32 mouse cellular contexts compared by ENCODE assay signal in the genomic region with DNA sequence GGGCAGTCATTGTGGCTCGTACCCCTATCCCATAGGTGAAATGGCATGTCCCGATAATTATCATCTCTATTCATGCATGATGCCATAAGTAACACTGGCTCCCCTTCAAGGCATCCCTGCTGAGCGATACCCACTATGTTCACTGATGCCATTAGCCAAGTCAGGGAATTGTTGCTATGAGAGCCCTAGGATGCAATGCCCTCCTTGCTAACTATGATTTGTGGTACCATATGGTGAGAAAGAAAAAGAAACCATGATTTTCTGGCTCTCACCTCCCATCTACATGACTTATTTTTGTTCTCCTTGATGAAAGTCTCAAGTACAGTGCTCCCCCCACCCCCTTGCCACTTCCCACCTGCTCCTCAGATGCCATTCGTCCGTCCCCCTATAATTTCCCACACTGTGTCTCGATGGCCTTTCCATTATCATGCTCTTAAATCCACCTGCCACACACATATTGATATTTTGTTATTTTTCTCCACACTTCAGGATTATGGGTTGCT.
DNase-seq lines count a peak whose midpoint lies in the region; ATAC-seq and TF ChIP-seq lines count a peak whose summit lies in the region.
"Had no signal": no experiment of that assay in that cellular context is flagged by ENCODE, and none has a peak within 500 bp of the region (broad histone marks: within the 10 kb centered on the region; RNA-seq: fewer than 3 reads in every experiment).

No protein-coding gene starts in this region.

- ATAC-seq in forebrain, embryonic 11.5 days (replicated peaks; ENCODE audit: low FRiP score), result 0 out of 2 replicates have a peak, but pooled peaks have one; percentile 30
- peak; percentile 93 for ATAC-seq in frontal cortex, adult (ENCODE audit: low TSS enrichment)
- no peak for ATAC-seq in megakaryocyte, adult 5-6 weeks (ENCODE audit: poor library complexity, severe bottlenecking)
- ATAC-seq in hindbrain, embryonic 11.5 days (ENCODE audit: low FRiP score), result no peak
- ATAC-seq: forebrain, postnatal 0 days; hindbrain, postnatal 0 days; inflammation-experienced regulatory T-cells, adult 6 months; intestine, embryonic 16.5 days; Patski had no signal

- no peaks in the 10 kb centered on the region for H3K27me3 ChIP-seq in forebrain, embryonic 11.5 days (ENCODE audit: control insufficient read depth, insufficient read depth, low read length)
- no peaks in the 10 kb centered on the region for H3K27me3 ChIP-seq in forebrain, embryonic 10.5 days (ENCODE audit: poor library complexity, severe bottlenecking)
- no peaks in the 10 kb centered on the region for H3K27me3 ChIP-seq in megakaryocyte, embryonic 14.5 days (replicated peaks)
- H3K27me3 ChIP-seq in hindbrain, embryonic 11.5 days (ENCODE audit: control insufficient read depth, insufficient read depth, low read length), result no peaks in the 10 kb centered on the region
- H3K27me3 ChIP-seq: CH12.LX; embryonic facial prominence, embryonic 12.5 days; embryonic facial prominence, embryonic 15.5 days; heart, embryonic 12.5 days; heart, embryonic 15.5 days had no signal

- no peak overlapping the region for H3K27ac ChIP-seq in forebrain, embryonic 11.5 days (ENCODE audit: low read depth, low read length)
- no peak overlapping the region for H3K27ac ChIP-seq in forebrain, embryonic 10.5 days
- H3K27ac ChIP-seq in hindbrain, embryonic 11.5 days (ENCODE audit: low read depth, low read length), result no peak overlapping the region
- H3K27ac ChIP-seq: embryonic facial prominence, embryonic 12.5 days; embryonic facial prominence, embryonic 15.5 days; heart, embryonic 15.5 days; hindbrain, embryonic 10.5 days; hindbrain, embryonic 14.5 days; hindbrain, postnatal 0 days had no signal

- no peak overlapping the region for H3K4me2 ChIP-seq in forebrain, embryonic 11.5 days (ENCODE audit: low read depth, low read length, severe bottlenecking)
- H3K4me2 ChIP-seq in hindbrain, embryonic 11.5 days (replicated peaks; ENCODE audit: low read depth, low read length), result no peak overlapping the region
- H3K4me2 ChIP-seq: embryonic facial prominence, embryonic 12.5 days; embryonic facial prominence, embryonic 15.5 days; heart, embryonic 12.5 days; heart, embryonic 15.5 days; hindbrain, embryonic 14.5 days had no signal

- no peaks in the 10 kb centered on the region for H3K4me1 ChIP-seq in forebrain, embryonic 11.5 days (replicated peaks; ENCODE audit: control insufficient read depth, insufficient read depth, low read length)
- peaks cover 10% of the 10 kb centered on the region for H3K4me1 ChIP-seq in forebrain, embryonic 10.5 days
- H3K4me1 ChIP-seq in megakaryocyte, embryonic 14.5 days, result no peaks in the 10 kb centered on the region
- no peaks in the 10 kb centered on the region for H3K4me1 ChIP-seq in hindbrain, embryonic 11.5 days (replicated peaks; ENCODE audit: control insufficient read depth, insufficient read depth, low read length)
- H3K4me1 ChIP-seq: embryonic facial prominence, embryonic 12.5 days; embryonic facial prominence, embryonic 15.5 days; heart, embryonic 12.5 days; heart, embryonic 15.5 days; hindbrain, embryonic 10.5 days had no signal

- WGBS in forebrain, embryonic 11.5 days, result 70% methylated on average over 6 of the region's 6 CpGs
- 75% methylated on average over 6 of the region's 6 CpGs for WGBS in forebrain, embryonic 10.5 days
- WGBS in hindbrain, embryonic 11.5 days, result 89% methylated on average over 6 of the region's 6 CpGs

- H3K9me3 ChIP-seq in forebrain, embryonic 11.5 days (ENCODE audit: control insufficient read depth, low read length), result no peaks in the 10 kb centered on the region
- no peaks in the 10 kb centered on the region for H3K9me3 ChIP-seq in forebrain, embryonic 10.5 days
- H3K9me3 ChIP-seq in megakaryocyte, embryonic 14.5 days, result peaks cover 37% of the 10 kb centered on the region
- H3K9me3 ChIP-seq in hindbrain, embryonic 11.5 days (ENCODE audit: control insufficient read depth, low read length), result no peaks in the 10 kb centered on the region
- H3K9me3 ChIP-seq: embryonic facial prominence, embryonic 15.5 days; heart, embryonic 12.5 days; heart, embryonic 15.5 days; hindbrain, embryonic 10.5 days had no signal

- H3K4me3 ChIP-seq in forebrain, embryonic 11.5 days (ENCODE audit: low read depth, low read length), result no peak overlapping the region
- H3K4me3 ChIP-seq in forebrain, embryonic 10.5 days, result no peak overlapping the region
- peak overlapping the region; percentile 33 for H3K4me3 ChIP-seq in megakaryocyte, embryonic 14.5 days (replicated peaks)
- no peak overlapping the region for H3K4me3 ChIP-seq in hindbrain, embryonic 11.5 days (ENCODE audit: low read depth, low read length)
- H3K4me3 ChIP-seq: embryonic facial prominence, embryonic 12.5 days; embryonic facial prominence, embryonic 15.5 days; heart, embryonic 12.5 days; heart, embryonic 15.5 days; hindbrain, embryonic 10.5 days had no signal

- no peaks in the 10 kb centered on the region for H3K36me3 ChIP-seq in forebrain, embryonic 11.5 days (ENCODE audit: control insufficient read depth, insufficient read depth, low read length)
- no peaks in the 10 kb centered on the region for H3K36me3 ChIP-seq in forebrain, embryonic 10.5 days (replicated peaks)
- no peaks in the 10 kb centered on the region for H3K36me3 ChIP-seq in megakaryocyte, embryonic 14.5 days (replicated peaks; ENCODE audit: low read length)
- H3K36me3 ChIP-seq in hindbrain, embryonic 11.5 days (ENCODE audit: control insufficient read depth, insufficient read depth, low read length), result no peaks in the 10 kb centered on the region
- H3K36me3 ChIP-seq: embryonic facial prominence, embryonic 12.5 days; embryonic facial prominence, embryonic 15.5 days; G1E; heart, embryonic 12.5 days; heart, embryonic 15.5 days; hindbrain, embryonic 10.5 days had no signal

- no peak overlapping the region for H3K9ac ChIP-seq in forebrain, embryonic 11.5 days (ENCODE audit: low read length)
- no peak overlapping the region for H3K9ac ChIP-seq in hindbrain, embryonic 11.5 days (ENCODE audit: low read depth, low read length)
- H3K9ac ChIP-seq: embryonic facial prominence, embryonic 12.5 days; embryonic facial prominence, embryonic 15.5 days; forebrain, postnatal 0 days; heart, embryonic 12.5 days; heart, embryonic 15.5 days; hindbrain, embryonic 14.5 days had no signal

- no peak for TF ChIP-seq CTCF in brain, embryonic 14.5 days (IDR thresholded peaks at IDR 0.05; ENCODE audit: borderline replicate concordance, extremely low read depth, insufficient read depth, insufficient read length)

- TF ChIP-seq POLR2A in brain, embryonic 14.5 days (IDR thresholded peaks at IDR 0.05; ENCODE audit: borderline replicate concordance, extremely low read depth, insufficient read depth, insufficient read length, poor library complexity, severe bottlenecking), result no peak

- no peak for DNase-seq in forebrain, embryonic 11.5 days (ENCODE audit: low spot score)
- DNase-seq in forebrain, embryonic 10.5 days (ENCODE audit: extremely low spot score, low spot score), result no peak
- DNase-seq in frontal cortex, postnatal 14 days (ENCODE audit: low spot score in 2 of 2), result no peak
- DNase-seq in brain, embryonic 14.5 days (ENCODE audit: low read depth), result peak; percentile 29
- no peak for DNase-seq in hindbrain, embryonic 11.5 days (ENCODE audit: low spot score)
- DNase-seq: adrenal gland, postnatal 10 days; adrenal gland, postnatal 36 days; B cell, adult 2 months; cerebellum, adult 11-12 months; cerebellum, adult 9-10 months; cerebellum, postnatal 25 days; forebrain, postnatal 0 days; gastrocnemius, postnatal 25 days; heart, adult 18-20 months; heart, postnatal 10 days; heart, postnatal 36 days; kidney, adult 18-20 months had no signal

Comparison
In these comparisons a context has a peak if more than half of its experiments do, and no peak if none do; other contexts are left out.
1. ATAC-seq: peak in forebrain, embryonic 11.5 days (single experiment) and frontal cortex, adult (single experiment); none in megakaryocyte, adult 5-6 weeks (single experiment) and hindbrain, embryonic 11.5 days (single experiment).